Mouse (Mus musculus): ENCODE data around the gene Zkscan5.
"Not testable (repeated sequence)": the region's sequence is repeated elsewhere in the genome, so short reads cannot be mapped to it uniquely, and the experiment has no call there.

The Zkscan5 gene

GRCm38 (mm10) chr5:145213505-145213904 lies 9.1 kb downstream of the Zkscan5 start:
- DNase-seq (ENCODE audit: low read depth, low spot score): no peak

GRCm38 (mm10) chr5:145214679-145215078 lies 10.3 kb downstream of the Zkscan5 start:
- DNase-seq (ENCODE audit: low read depth, low spot score): no peak

- no peak for DNase-seq (ENCODE audit: low read depth, low spot score)
Measured at GRCm38 (mm10) chr5:145217746-145218145, 13.4 kb downstream of the Zkscan5 start.

GRCm38 (mm10) chr5:145218206-145218605 lies 13.8 kb downstream of the Zkscan5 start:
- no peak for DNase-seq (ENCODE audit: low read depth, low spot score)

- DNase-seq (ENCODE audit: low read depth, low spot score): no peak
Measured at GRCm38 (mm10) chr5:145218671-145219070, 14.3 kb downstream of the Zkscan5 start.

- no peak for DNase-seq (ENCODE audit: low read depth, low spot score)
Measured at GRCm38 (mm10) chr5:145219981-145220380, 15.6 kb downstream of the Zkscan5 start.

- no peak for DNase-seq (ENCODE audit: low read depth, low spot score)
Measured at GRCm38 (mm10) chr5:145222840-145223239, 18.5 kb downstream of the Zkscan5 start.

- no peak for DNase-seq (ENCODE audit: low read depth, low spot score)
Measured at GRCm38 (mm10) chr5:145223395-145223794, 19.0 kb downstream of the Zkscan5 start.

GRCm38 (mm10) chr5:145226453-145226852 lies 22.1 kb downstream of the Zkscan5 start:
- DNase-seq (ENCODE audit: low read depth, low spot score): no peak

- not testable (repeated sequence) for DNase-seq (ENCODE audit: low read depth, low spot score)
Measured at GRCm38 (mm10) chr5:145229283-145229682, 24.9 kb downstream of the Zkscan5 start.

GRCm38 (mm10) chr5:145230641-145231040 lies 26.3 kb downstream of the Zkscan5 start:
- no peak for DNase-seq (ENCODE audit: low read depth, low spot score)

- DNase-seq (ENCODE audit: low read depth, low spot score): peak; percentile 92
Measured at GRCm38 (mm10) chr5:145231367-145231871, 27.1 kb downstream of the Zkscan5 start, which contains the start of gene Zfp655. TSS of gene Zfp655 (plus strand) at chr5:145231715.

- no peak for DNase-seq (ENCODE audit: low read depth, low spot score)
Measured at GRCm38 (mm10) chr5:145231893-145232411, 27.6 kb downstream of the Zkscan5 start.

- DNase-seq (ENCODE audit: low read depth, low spot score): no peak
Measured at GRCm38 (mm10) chr5:145234636-145235035, 30.3 kb downstream of the Zkscan5 start.

GRCm38 (mm10) chr5:145249520-145249919 lies 45.2 kb downstream of the Zkscan5 start:
- no peak for DNase-seq (ENCODE audit: low read depth, low spot score)

Data from retina, adult 2 months (tissue).